Mouse (Mus musculus) small intestine, adult 2 months (tissue): ENCODE measurements at regions not wholly inside any gene's neighbourhood (a gene's known extent, or its start where the extent isn't known, plus 50 kb on each side); places are given as distances from the start of the nearest gene placed in this dataset.

Experiments
- CTCF ChIP-seq: fragments of 200-500 bp; IDR thresholded peaks from 2 replicates; pipeline ENCODE4 v1.5.1; 2012; ENCODE audit warnings: low read depth, mild to moderate bottlenecking, control low read depth, inconsistent platforms, low read length, moderate library complexity, mixed read lengths; ENCODE audit not compliant: insufficient replicate concordance, insufficient read length; ENCODE audit errors: extremely low read depth
- POLR2A ChIP-seq: fragments of 200-500 bp; IDR thresholded peaks from 2 replicates; pipeline ENCODE4 v1.6.1; 2012; ENCODE audit warnings: low read depth, mild to moderate bottlenecking, control low read depth, inconsistent platforms, low read length, moderate library complexity

DNA sequence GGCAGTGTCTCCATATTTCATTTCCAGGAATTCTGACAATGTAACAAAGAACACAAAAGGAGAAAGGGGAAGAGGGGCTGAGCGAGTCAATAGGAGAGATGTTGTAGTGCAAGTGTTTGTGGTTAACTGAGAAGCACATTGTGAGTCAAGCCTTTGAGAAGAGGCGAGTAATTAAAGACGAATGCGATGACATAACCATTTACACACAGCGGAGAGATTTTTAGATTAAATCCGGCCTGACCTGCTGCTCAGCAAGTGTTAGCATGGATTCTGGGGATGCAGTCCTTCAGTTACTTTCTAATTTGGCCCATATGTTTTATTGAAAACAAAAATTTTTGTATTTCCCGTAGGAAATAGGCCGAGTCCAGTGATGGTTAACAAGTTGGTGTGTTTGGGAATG is 127.7 kb downstream of the Lyplal1 start:
- TF ChIP-seq CTCF (no peak), POLR2A (no peak)
